Mouse (Mus musculus) E14TG2a.4 (cell line): ENCODE measurements around the gene Alms1.
"Not testable (repeated sequence)": the region's sequence is repeated elsewhere in the genome, so short reads cannot be mapped to it uniquely, and the experiment has no call there.

ENCODE experiments used
- H3K27me3 ChIP-seq: 2 replicates; pipeline ENCODE4 v1.6.1; 2014; ENCODE audit warnings: low read length, control low read depth; ENCODE audit not compliant: insufficient read depth
- H3K36me3 ChIP-seq: 2 replicates; pipeline ENCODE4 v1.6.1; 2014; ENCODE audit warnings: low read length, control low read depth; ENCODE audit not compliant: insufficient read depth
- H3K4me1 ChIP-seq: replicated peaks from 2 replicates; pipeline ENCODE4 v1.6.1; 2014; ENCODE audit warnings: low read depth, low read length, control low read depth
- H3K4me3 ChIP-seq: replicated peaks from 2 replicates; pipeline ENCODE4 v1.5.1; 2014; ENCODE audit warnings: mild to moderate bottlenecking, low read length
- H3K9me3 ChIP-seq: 2 replicates; pipeline ENCODE4 v1.6.1; 2014; ENCODE audit warnings: low read length, control low read depth
- CTCF ChIP-seq: conservative IDR thresholded peaks from 2 replicates; pipeline ENCODE4 v1.5.1; 2014; ENCODE audit warnings: low read length
- NANOG ChIP-seq: IDR thresholded peaks from 2 replicates; pipeline ENCODE4 v1.6.1; 2014; ENCODE audit warnings: borderline replicate concordance, low read length, mixed read lengths
- POU5F1 ChIP-seq: IDR thresholded peaks from 2 replicates; pipeline ENCODE4 v1.6.1; 2014; ENCODE audit warnings: low read length, borderline replicate concordance

The Alms1 gene

GRCm38 (mm10) chr6:85633165-85633564, 45.8 kb downstream of the Alms1 start:
- Histone ChIP-seq H3K9me3 (no peaks in the 10 kb centered on the region), H3K36me3 (peaks cover 33% of the 10 kb centered on the region), H3K27me3 (no peaks in the 10 kb centered on the region), H3K4me3 (no peak overlapping the region), H3K4me1 (peaks cover 17% of the 10 kb centered on the region)
- TF ChIP-seq CTCF (no peak), POU5F1 (no peak), NANOG (peak; percentile 96)

GRCm38 (mm10) chr6:85653244-85653643, 65.9 kb downstream of the Alms1 start:
- no peaks in the 10 kb centered on the region for H3K4me1 ChIP-seq
- no peak overlapping the region for H3K4me3 ChIP-seq
- H3K27me3 ChIP-seq = no peaks in the 10 kb centered on the region
- H3K36me3 ChIP-seq = peaks cover 25% of the 10 kb centered on the region
- peaks cover 16% of the 10 kb centered on the region for H3K9me3 ChIP-seq
- TF ChIP-seq NANOG (no peak), POU5F1 (no peak), CTCF (peak; percentile 45)

- H3K4me3 ChIP-seq, H3K27me3 ChIP-seq, H3K4me1 ChIP-seq, H3K9me3 ChIP-seq, H3K36me3 ChIP-seq: not testable (repeated sequence)
Measured at GRCm38 (mm10) chr6:85701943-85702342, 114.6 kb downstream of the Alms1 start.

- not testable (repeated sequence) for H3K9me3 ChIP-seq, H3K36me3 ChIP-seq, H3K27me3 ChIP-seq, H3K4me1 ChIP-seq, H3K4me3 ChIP-seq
Measured at GRCm38 (mm10) chr6:85709206-85709605, 121.9 kb downstream of the Alms1 start.

- H3K4me1 ChIP-seq, H3K4me3 ChIP-seq, H3K36me3 ChIP-seq, H3K9me3 ChIP-seq, H3K27me3 ChIP-seq: not testable (repeated sequence)
Measured at GRCm38 (mm10) chr6:85709607-85710006, 122.3 kb downstream of the Alms1 start.

GRCm38 (mm10) chr6:85713105-85713504, 125.8 kb downstream of the Alms1 start, which contains the start of gene Nat8f7:
Nat8f7 (minus strand) TSS chr6:85713205.
- not testable (repeated sequence) for H3K9me3 ChIP-seq, H3K4me1 ChIP-seq, H3K27me3 ChIP-seq, H3K4me3 ChIP-seq, H3K36me3 ChIP-seq
